Mouse (Mus musculus) right cerebral cortex, postnatal 4 days (tissue): ENCODE results near the gene Olfr1238.

Experiments
- DNase-seq: peaks from one replicate; pipeline ENCODE4 v3.0.0-alpha.2; 2022

The Olfr1238 gene

DNA sequence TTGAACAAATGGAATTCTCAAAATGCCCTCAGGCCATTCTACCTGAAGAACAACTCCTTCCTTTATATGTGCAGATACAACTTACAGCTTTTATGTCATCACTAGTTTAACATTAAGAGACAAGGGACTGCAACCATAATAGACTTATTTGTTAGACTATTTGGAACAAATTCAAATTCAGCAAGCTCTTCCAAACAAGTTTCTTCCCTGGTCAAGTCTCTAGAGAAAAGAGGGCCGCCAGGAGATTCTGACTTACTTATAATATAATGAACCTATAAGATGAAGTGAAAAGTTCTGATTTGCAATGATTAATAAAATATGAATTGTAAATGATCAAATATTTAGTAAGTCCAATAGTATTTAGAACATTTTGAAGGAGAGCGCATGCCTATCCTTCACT, at the start of gene Olfr1238:
Gene Olfr1238, minus strand, starts transcription at position 101 of the 400 bp plus-strand sequence.
- DNase-seq = no peak

DNA sequence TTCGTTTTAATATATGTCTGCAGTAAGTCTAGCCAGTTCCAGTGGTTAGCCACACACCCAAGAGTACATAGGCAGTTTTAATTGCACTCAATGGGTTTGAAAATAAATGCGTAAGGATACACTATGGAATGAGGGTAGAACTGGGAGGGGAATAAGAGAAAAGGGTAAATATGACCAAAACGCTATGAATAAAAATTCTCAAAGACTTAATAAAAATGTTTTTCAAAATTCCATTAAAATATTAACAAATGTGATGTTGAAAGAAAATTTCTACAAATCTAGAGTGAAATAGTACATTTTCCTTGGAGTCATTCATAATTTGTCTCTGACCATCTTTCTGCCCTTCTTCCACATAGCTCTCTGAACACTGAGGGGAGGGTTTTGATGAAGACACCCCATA, 33.4 kb upstream of the Olfr1238 start, which contains the start of gene Olfr1240:
Gene Olfr1240, minus strand, starts transcription at position 101 of the 400 bp plus-strand sequence.
- DNase-seq = no peak

DNA sequence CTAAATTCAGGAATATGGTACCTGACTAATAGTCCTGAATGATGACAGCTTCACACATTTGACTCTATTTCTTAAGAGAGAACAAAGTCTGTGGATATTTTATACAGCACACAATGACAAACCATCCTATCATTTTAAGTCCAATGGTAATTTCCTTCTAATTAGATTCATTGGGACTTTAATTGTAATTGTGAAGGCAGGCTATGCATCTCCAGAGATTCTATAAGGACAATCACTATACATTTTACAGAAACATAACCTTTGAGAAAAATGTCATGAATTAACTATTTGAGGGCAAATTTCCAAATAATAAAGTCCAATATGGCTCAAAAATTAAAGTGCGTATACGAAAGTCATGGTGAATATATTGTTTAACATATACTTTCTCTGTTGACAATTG, 10.8 kb upstream of the Olfr1238 start, which contains the start of gene Olfr1239:
Gene Olfr1239, minus strand, starts transcription at position 101 of the 400 bp plus-strand sequence.
- no peak for DNase-seq

DNA sequence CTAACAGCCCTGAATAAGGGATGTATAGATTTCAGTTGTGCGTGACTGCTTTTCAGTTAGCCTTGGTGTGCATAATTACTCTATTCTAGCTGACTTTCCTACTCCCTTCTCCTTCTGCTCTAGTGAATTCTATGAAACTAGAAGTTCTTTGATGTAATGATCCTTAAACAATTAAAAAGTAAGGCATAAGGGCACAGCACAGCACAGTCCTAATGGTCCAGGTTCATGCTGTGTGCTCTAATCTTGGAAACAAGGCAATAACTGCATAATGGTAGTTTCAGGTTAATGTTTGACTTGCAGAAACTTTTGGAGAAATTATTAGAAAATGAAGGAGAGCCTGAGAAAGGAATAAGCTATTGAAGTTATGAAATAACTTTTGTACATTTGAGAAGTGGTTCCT, 5.1 kb upstream of the Olfr1238 start:
- DNase-seq = no peak

DNA sequence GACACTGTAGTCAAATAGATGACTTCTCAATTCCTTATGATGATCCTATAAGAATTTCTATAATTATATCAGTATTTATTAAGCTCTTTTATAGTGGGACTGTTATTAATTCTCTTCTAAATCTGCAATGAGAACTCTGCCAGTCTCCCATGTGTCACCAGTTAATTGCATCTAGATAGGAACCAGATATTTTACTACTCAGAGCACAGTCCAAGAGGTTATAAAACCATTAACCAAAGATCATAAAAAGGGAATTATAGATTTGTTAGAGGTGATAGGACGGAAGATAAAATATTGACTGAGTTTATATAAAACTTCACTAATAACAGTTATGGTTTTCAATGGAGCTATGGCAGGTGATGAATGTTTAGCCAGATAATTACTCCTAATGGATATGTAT, 8.6 kb downstream of the Olfr1238 start:
- no peak for DNase-seq

DNA sequence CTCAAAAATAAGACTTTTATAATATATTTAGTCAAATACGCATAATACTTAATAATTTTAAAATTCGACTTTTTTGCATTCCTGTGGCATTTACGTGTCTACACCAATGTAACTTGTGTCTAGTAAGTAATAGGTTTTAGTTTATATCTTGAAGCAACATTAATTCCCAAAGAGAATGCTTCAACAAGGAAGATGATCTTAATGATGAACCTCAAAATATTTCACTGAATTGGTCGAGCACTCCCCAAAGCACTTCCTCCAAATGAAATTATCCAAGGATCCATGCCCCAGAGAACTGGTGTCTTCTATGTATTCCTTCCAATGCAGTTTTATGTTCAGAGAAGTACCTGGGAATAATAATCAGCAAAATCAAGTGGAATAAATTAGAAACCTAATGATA, 44.7 kb downstream of the Olfr1238 start, which contains the start of gene Olfr1234:
Gene Olfr1234, minus strand, starts transcription at position 101 of the 400 bp plus-strand sequence.
- DNase-seq = no peak
